Mouse (Mus musculus): ENCODE results near the gene Arsb. TPM values are rescaled to one million over a fixed set of nuclear protein-coding genes. Genes with fewer than 3 reads are reported as not detected.

Gene Arsb
- polyA plus RNA-seq (2014; fragmentation: Illumina TruSeq; extraction: RNeasy Lipid Tissue Mini Kit (QIAGEN cat#74804); ENCODE audit: low read depth, low replicate concordance) = 15.3 TPM

GRCm38 (mm10) chr13:93771588-93772278 is at the start of gene Arsb:
Gene Arsb (plus strand): TSS chr13:93771630.

Other genes with a start within 250 kb of the Arsb start
- 6,368 TPM for gene Bhmt, start 133.7 kb upstream of the Arsb start, polyA plus RNA-seq (2014; fragmentation: Illumina TruSeq; extraction: RNeasy Lipid Tissue Mini Kit (QIAGEN cat#74804); ENCODE audit: low read depth, low replicate concordance)
- gene Bhmt2, start 97.3 kb upstream of the Arsb start, polyA plus RNA-seq (2014; fragmentation: Illumina TruSeq; extraction: RNeasy Lipid Tissue Mini Kit (QIAGEN cat#74804); ENCODE audit: low read depth, low replicate concordance) = 194 TPM
- 382 TPM for gene Dmgdh, start 97.2 kb upstream of the Arsb start, polyA plus RNA-seq (2014; fragmentation: Illumina TruSeq; extraction: RNeasy Lipid Tissue Mini Kit (QIAGEN cat#74804); ENCODE audit: low read depth, low replicate concordance)